Mouse (Mus musculus) intestine, postnatal 0 days (tissue): ENCODE measurements at regions not wholly inside any gene's neighbourhood (a gene's known extent, or its start where the extent isn't known, plus 50 kb on each side); places are given as distances from the start of the nearest gene placed in this dataset.

Source experiments
- ATAC-seq: fragments of 200-750 bp; cut with Nextera tagmentation; 2 replicates; pipeline ENCODE4 v1.8.0; 2017; ENCODE audit warnings: mild to moderate bottlenecking, moderate TSS enrichment, moderate library complexity
- H3K27ac ChIP-seq: fragments of 300-500 bp; sonication (generic); 2 replicates; pipeline ENCODE4 v1.5.1; 2014; ENCODE audit warnings: mild to moderate bottlenecking, low read depth, low read length, moderate library complexity
- H3K27me3 ChIP-seq: fragments of 300-500 bp; sonication (generic); replicated peaks from 2 replicates; pipeline ENCODE4 v1.6.1; 2014; ENCODE audit warnings: low read length, mixed read lengths; ENCODE audit not compliant: control insufficient read depth, insufficient read depth
- H3K36me3 ChIP-seq: fragments of 300-500 bp; sonication (generic); 2 replicates; pipeline ENCODE4 v1.6.1; 2014; ENCODE audit warnings: mild to moderate bottlenecking, moderate library complexity; ENCODE audit not compliant: control insufficient read depth, insufficient read depth
- H3K4me1 ChIP-seq: fragments of 300-500 bp; sonication (generic); replicated peaks from 2 replicates; pipeline ENCODE4 v1.6.1; 2014; ENCODE audit warnings: antibody characterized with exemption, low read length, mixed read lengths; ENCODE audit not compliant: control insufficient read depth, insufficient read depth
- H3K4me2 ChIP-seq: fragments of 300-500 bp; sonication (generic); replicated peaks from 2 replicates; pipeline ENCODE4 v1.6.1; 2014; ENCODE audit warnings: low read depth, mild to moderate bottlenecking, moderate library complexity
- H3K4me3 ChIP-seq: fragments of 300-500 bp; sonication (generic); 2 replicates; pipeline ENCODE4 v1.5.1; 2014; ENCODE audit warnings: low read depth, low read length
- H3K9ac ChIP-seq: fragments of 300-500 bp; sonication (generic); 2 replicates; pipeline ENCODE4 v1.6.1; 2014; ENCODE audit warnings: mild to moderate bottlenecking, low read depth, low read length
- H3K9me3 ChIP-seq: fragments of 300-500 bp; sonication (generic); 2 replicates; pipeline ENCODE4 v1.6.1; 2016; ENCODE audit warnings: mixed run types; ENCODE audit not compliant: control insufficient read depth
- CTCF ChIP-seq: sonication (generic); IDR thresholded peaks from 2 replicates; pipeline ENCODE4 v1.5.1; 2016; ENCODE audit warnings: low read depth, mild to moderate bottlenecking, control low read depth, antibody characterized with exemption, moderate library complexity
- WGBS: fragments of 180-500 bp; shearing (Covaris S2); extraction: QIAGEN DNeasy Blood & Tissue Kit; methylation state at CpG from one replicate; pipeline ENCODE4 v1.1.7; 2014; 5-methylcytosine and 5-hydroxymethylcytosine counted together

DNA sequence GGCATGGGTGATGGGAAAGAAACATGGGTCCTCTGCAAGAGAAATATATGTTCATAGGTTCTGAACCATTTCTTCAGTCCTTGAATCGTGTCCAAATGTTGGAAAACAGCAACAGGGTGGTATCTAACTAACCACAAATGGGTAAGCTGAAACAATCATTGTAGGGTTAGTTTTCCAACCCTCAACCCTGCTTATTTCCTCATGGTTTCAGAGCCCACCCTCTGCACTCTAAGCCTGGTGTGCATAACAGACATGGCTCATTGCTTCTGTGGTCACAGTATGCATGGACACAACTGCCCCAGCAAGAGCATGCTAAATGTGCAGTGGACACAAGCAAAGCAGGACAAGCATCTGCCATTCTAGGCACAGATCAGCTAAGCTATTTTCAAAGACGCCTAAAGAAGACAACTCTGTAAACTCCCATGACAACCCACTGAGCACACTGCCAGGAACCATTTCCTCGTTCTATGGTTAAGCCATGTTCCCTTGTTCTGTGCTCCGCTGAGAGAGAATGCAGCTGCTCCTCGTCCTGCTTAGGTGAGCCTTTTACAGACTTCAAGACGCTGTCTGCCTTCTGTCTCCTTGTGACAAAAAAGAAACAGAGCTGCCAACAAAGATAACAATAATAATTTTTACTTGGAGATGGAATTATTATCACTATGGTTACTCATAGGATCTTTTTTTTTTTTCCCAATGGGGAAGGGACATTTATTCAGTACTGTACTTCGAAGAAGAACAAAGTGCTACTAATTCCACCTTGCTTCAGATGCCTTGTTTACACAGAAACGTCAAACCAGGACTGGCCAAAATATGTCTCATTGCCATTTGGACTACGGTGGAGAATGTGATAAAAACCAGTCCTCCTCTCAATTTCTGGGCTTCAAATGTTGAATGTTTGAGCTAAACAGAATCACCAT is 363.8 kb downstream of the Pbx1 start:
- Histone ChIP-seq H3K4me2 (no peak overlapping the region), H3K27me3 (no peaks in the 10 kb centered on the region), H3K9me3 (no peaks in the 10 kb centered on the region), H3K27ac (no peak overlapping the region), H3K9ac (no peak overlapping the region), H3K4me3 (no peak overlapping the region), H3K36me3 (no peaks in the 10 kb centered on the region), H3K4me1 (no peaks in the 10 kb centered on the region)
- WGBS = 57% methylated on average over 9 of the region's 9 CpGs
- ATAC-seq = no peak
- TF ChIP-seq CTCF = no peak

- no peaks in the 10 kb centered on the region for H3K4me1 ChIP-seq
- H3K36me3 ChIP-seq = no peaks in the 10 kb centered on the region
- H3K9me3 ChIP-seq = no peaks in the 10 kb centered on the region
- whole genome bisulfite sequencing = 85% methylated on average over 1 of the region's 1 CpGs
- H3K27ac ChIP-seq = no peak overlapping the region
- ATAC-seq = no peak
- no peak overlapping the region for H3K4me2 ChIP-seq
- no peak overlapping the region for H3K4me3 ChIP-seq
- TF ChIP-seq CTCF = no peak
- H3K9ac ChIP-seq = no peak overlapping the region
- H3K27me3 ChIP-seq = no peaks in the 10 kb centered on the region
Measured at GRCm38 (mm10) chr1:168068920-168069590, 363.0 kb downstream of the Pbx1 start.
